8 mouse cellular contexts compared by ENCODE assay signal in the genomic region with DNA sequence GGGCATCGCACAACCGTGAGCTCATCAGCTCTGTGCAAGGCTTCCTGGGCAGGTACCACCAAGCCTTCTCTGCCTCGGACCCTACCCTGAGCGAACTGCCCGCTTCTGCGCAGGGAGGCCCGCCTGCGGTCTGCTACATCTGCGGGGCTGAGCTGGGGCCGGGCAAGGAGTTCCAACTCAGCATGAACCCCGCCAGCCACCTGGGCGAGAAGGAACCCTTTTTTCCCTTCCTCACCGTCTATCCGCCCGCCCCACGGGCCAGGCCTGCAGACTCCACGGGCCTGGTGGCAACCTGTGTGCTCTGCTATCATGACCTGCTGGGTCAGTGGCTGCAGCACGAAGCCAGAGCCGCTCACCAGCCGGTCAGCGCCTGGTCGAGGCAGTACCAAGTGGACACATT. TPM values are rescaled to one million over a fixed set of nuclear protein-coding genes. Genes with fewer than 3 reads are reported as not detected.
DNase-seq lines count a peak whose midpoint lies in the region; ATAC-seq lines count a peak whose summit lies in the region.

No protein-coding gene starts in this region.

- no peak overlapping the region for H3K27ac ChIP-seq in heart, embryonic 13.5 days (replicated peaks)
- no peak overlapping the region for H3K27ac ChIP-seq in brown adipose tissue, adult 24 weeks (replicated peaks; ENCODE audit: low read depth, low read length)
- H3K27ac ChIP-seq in hindbrain, embryonic 11.5 days (ENCODE audit: low read depth, low read length) = no peak overlapping the region
- H3K27ac ChIP-seq in midbrain, embryonic 12.5 days (replicated peaks) = 0 out of 2 replicates have a peak overlapping the region, but pooled peaks have one; percentile 10

- no peaks in the 10 kb centered on the region for H3K9me3 ChIP-seq in heart, embryonic 13.5 days
- H3K9me3 ChIP-seq in hindbrain, embryonic 11.5 days (ENCODE audit: control insufficient read depth, low read length) = no peaks in the 10 kb centered on the region
- H3K9me3 ChIP-seq in midbrain, embryonic 12.5 days = no peaks in the 10 kb centered on the region

- peak overlapping the region; percentile 69 for H3K4me3 ChIP-seq in heart, embryonic 13.5 days
- peak overlapping the region; percentile 64 for H3K4me3 ChIP-seq in brown adipose tissue, adult 24 weeks (ENCODE audit: insufficient read depth, low read depth, low read length)
- peak overlapping the region; percentile 60 for H3K4me3 ChIP-seq in hindbrain, embryonic 11.5 days (ENCODE audit: low read depth, low read length)
- peak overlapping the region; percentile 61 for H3K4me3 ChIP-seq in midbrain, embryonic 12.5 days

- H3K4me2 ChIP-seq in heart, embryonic 13.5 days = peak overlapping the region; percentile 80
- peak overlapping the region; percentile 98 for H3K4me2 ChIP-seq in hindbrain, embryonic 11.5 days (replicated peaks; ENCODE audit: low read depth, low read length)
- peak overlapping the region; percentile 94 for H3K4me2 ChIP-seq in midbrain, embryonic 12.5 days (replicated peaks)

- peaks cover 42% of the 10 kb centered on the region for H3K27me3 ChIP-seq in heart, embryonic 13.5 days (replicated peaks)
- peaks cover 19% of the 10 kb centered on the region for H3K27me3 ChIP-seq in hindbrain, embryonic 11.5 days (ENCODE audit: control insufficient read depth, insufficient read depth, low read length)
- H3K27me3 ChIP-seq in midbrain, embryonic 12.5 days = peaks cover 49% of the 10 kb centered on the region

- ATAC-seq in heart, embryonic 13.5 days (ENCODE audit: extremely low read depth, insufficient number of reproducible peaks, low FRiP score, low TSS enrichment) = no peak
- no peak for ATAC-seq in hindbrain, embryonic 11.5 days (ENCODE audit: low FRiP score)
- ATAC-seq in midbrain, embryonic 12.5 days (ENCODE audit: low FRiP score, low read depth) = no peak

- DNase-seq in heart, adult 18-20 months = no peak
- DNase-seq in hindbrain, embryonic 11.5 days (ENCODE audit: low spot score) = no peak
- no peak for DNase-seq in yolk sac, embryonic 10.5 days (ENCODE audit: low spot score)
- DNase-seq in right cerebral cortex, postnatal 36 days (ENCODE audit: low spot score in 2 of 2) = no peak
- DNase-seq in gastrocnemius, postnatal 4 days (ENCODE audit: low spot score in 2 of 2) = no peak

- peak overlapping the region; percentile 85 for H3K9ac ChIP-seq in heart, embryonic 13.5 days
- peak overlapping the region; percentile 76 for H3K9ac ChIP-seq in hindbrain, embryonic 11.5 days (ENCODE audit: low read depth, low read length)
- peak overlapping the region; percentile 76 for H3K9ac ChIP-seq in midbrain, embryonic 12.5 days (replicated peaks)

- H3K4me1 ChIP-seq in heart, embryonic 13.5 days = peaks cover 88% of the 10 kb centered on the region
- peaks cover 41% of the 10 kb centered on the region for H3K4me1 ChIP-seq in brown adipose tissue, adult 24 weeks (ENCODE audit: control insufficient read depth, insufficient read depth, insufficient read length, low read length)
- peaks cover 56% of the 10 kb centered on the region for H3K4me1 ChIP-seq in hindbrain, embryonic 11.5 days (replicated peaks; ENCODE audit: control insufficient read depth, insufficient read depth, low read length)
- H3K4me1 ChIP-seq in midbrain, embryonic 12.5 days = peaks cover 89% of the 10 kb centered on the region

- H3K36me3 ChIP-seq in heart, embryonic 13.5 days = no peaks in the 10 kb centered on the region
- H3K36me3 ChIP-seq in hindbrain, embryonic 11.5 days (ENCODE audit: control insufficient read depth, insufficient read depth, low read length) = no peaks in the 10 kb centered on the region
- H3K36me3 ChIP-seq in midbrain, embryonic 12.5 days = no peaks in the 10 kb centered on the region

- 19% methylated on average over 22 of the region's 22 CpGs for WGBS in heart, embryonic 13.5 days
- 11% methylated on average over 21 of the region's 22 CpGs for WGBS in hindbrain, embryonic 11.5 days
- 8% methylated on average over 22 of the region's 22 CpGs for WGBS in midbrain, embryonic 12.5 days

RNA-seq across cellular contexts. Expression of gene Gse1, which starts 1.8 kb away (rescaled TPM):
- polyA plus RNA-seq in heart, embryonic 13.5 days (2015; fragmentation: Nextera tagmentation; extraction: Ambion mirVana) = 8.5 and 8.6 TPM in 2 replicates
- 10 to 100 TPM; 15.5 to 16.0 TPM for total RNA-seq in heart, adult 18-20 months (2021)
- 8.0 and 9.9 TPM in 2 replicates for polyA plus RNA-seq in brown adipose tissue, adult 24 weeks (2012; ENCODE audit: insufficient read depth, insufficient read length, missing spikeins)
- polyA plus RNA-seq in hindbrain, embryonic 11.5 days (2014; fragmentation: Nextera tagmentation; extraction: Ambion mirVana) = 16.5 and 17.8 TPM in 2 replicates
- 26.5 and 28.8 TPM in 2 replicates for polyA plus RNA-seq in midbrain, embryonic 12.5 days (2016; fragmentation: Nextera tagmentation; extraction: Ambion mirVana)
- 10 to 100 TPM; 45.9 to 48.7 TPM for total RNA-seq in gastrocnemius, postnatal 4 days (2021)

RNA-seq across cellular contexts. Expression of gene Fam92b, which starts 52.8 kb away (rescaled TPM):
- not detected in 2 replicates for polyA plus RNA-seq in heart, embryonic 13.5 days (2015; fragmentation: Nextera tagmentation; extraction: Ambion mirVana)
- under 1 TPM in 1 of 2 experiments, not detected in 1; 0.31 TPM for total RNA-seq in heart, adult 18-20 months (2021)
- not detected in 2 replicates for polyA plus RNA-seq in brown adipose tissue, adult 24 weeks (2012; ENCODE audit: insufficient read depth, insufficient read length, missing spikeins)
- 2.1 and 2.7 TPM in 2 replicates for polyA plus RNA-seq in hindbrain, embryonic 11.5 days (2014; fragmentation: Nextera tagmentation; extraction: Ambion mirVana)
- 1.3 and 2.3 TPM in 2 replicates for polyA plus RNA-seq in midbrain, embryonic 12.5 days (2016; fragmentation: Nextera tagmentation; extraction: Ambion mirVana)
- total RNA-seq in gastrocnemius, postnatal 4 days (2021) = not detected
